Mouse (Mus musculus) spleen, embryonic (tissue): ENCODE measurements around the gene Tinf2.

Experiments used
- CTCF ChIA-PET: fragments of 350-600 bp; sonication (Branson Sonifier 250); formaldehyde crosslinking; loops from one replicate; lab custom pipeline; 2022; lab: Charles Lee

Gene Tinf2

GRCm38 (mm10) chr14:55707397-55707796 lies 25.8 kb upstream of the Tinf2 start:
- CTCF ChIA-PET, result no interaction called here

DNA sequence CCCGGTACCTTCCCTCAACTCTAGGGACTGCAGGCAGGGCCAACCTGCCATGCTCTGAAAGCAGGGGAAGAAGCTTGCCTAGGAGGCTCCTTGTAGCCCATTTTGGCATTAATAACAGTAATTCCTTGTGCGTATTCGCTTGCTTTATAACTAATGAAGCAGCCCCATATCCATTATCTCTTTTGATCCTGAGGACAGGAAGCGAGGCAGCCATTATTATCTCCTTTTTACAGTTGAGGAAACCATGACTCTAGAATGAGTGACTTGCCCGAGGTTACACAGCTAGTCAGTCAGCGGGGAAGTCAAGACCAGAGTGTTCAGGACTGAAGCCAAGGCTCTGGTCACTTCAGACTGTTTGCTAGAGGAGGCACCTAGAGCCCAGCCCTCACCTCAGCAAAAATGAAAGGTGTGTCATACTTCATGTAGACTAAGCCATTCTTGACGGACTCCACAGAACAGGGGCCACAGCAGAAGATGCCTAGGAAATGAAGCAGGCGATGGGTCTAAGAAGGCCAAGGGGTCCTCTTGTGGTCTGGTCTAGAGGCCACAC lies 24.5 kb upstream of the Tinf2 start:
- CTCF ChIA-PET, result no interaction called here

- CTCF ChIA-PET, result no interaction called here
Observed at GRCm38 (mm10) chr14:55702761-55703160, 21.1 kb upstream of the Tinf2 start.

DNA sequence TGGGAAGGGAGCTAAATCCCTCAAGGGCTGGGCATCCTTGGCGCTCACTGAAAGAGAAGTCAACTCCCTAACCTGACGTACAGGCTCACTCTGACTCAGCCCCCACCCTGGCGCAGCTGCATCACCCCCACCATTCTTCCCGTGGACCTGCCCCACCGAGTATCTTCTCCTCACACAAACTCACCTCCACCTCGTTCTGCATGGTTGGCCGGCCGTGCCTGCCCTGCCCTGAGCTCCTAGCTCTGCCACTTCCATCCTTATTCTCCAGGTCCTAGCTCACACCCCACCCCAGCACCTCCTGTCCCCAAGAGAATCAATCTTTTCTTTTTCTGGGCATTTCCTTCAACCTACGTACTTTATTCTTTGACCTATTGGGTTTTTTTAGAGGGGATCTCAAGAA lies 19.5 kb upstream of the Tinf2 start:
- CTCF ChIA-PET, result no interaction called here

GRCm38 (mm10) chr14:55697226-55697625 lies 15.6 kb upstream of the Tinf2 start:
- CTCF ChIA-PET, result no interaction called here

- CTCF ChIA-PET, result no interaction called here
Observed at GRCm38 (mm10) chr14:55689433-55689832, 7.8 kb upstream of the Tinf2 start.

GRCm38 (mm10) chr14:55682118-55682493 lies 486 bp upstream of the Tinf2 start:
- CTCF ChIA-PET, result no interaction called here

- CTCF ChIA-PET, result no interaction called here
Observed at GRCm38 (mm10) chr14:55677615-55678014, 4.0 kb downstream of the Tinf2 start.

DNA sequence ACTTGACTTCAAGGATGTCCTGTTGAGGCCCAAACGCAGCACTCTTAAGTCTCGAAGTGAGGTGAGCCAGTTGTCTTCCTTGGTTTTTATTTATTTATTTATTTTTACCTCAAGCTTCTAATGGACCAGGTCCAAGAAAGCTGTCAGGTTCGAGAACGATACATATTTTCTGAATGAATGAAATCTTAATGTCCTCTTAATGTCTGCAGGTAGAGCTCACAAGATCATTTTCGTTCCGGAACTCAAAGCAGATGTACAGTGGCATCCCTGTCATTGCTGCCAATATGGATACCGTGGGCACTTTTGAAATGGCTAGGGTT lies 8.9 kb downstream of the Tinf2 start:
- CTCF ChIA-PET, result interaction anchor here (0.8 to 1.1 kb wide), 3 partner anchors 13 to 83 kb away, joined by 3 read pairs; partner anchors contain the start of gene Mdp1

DNA sequence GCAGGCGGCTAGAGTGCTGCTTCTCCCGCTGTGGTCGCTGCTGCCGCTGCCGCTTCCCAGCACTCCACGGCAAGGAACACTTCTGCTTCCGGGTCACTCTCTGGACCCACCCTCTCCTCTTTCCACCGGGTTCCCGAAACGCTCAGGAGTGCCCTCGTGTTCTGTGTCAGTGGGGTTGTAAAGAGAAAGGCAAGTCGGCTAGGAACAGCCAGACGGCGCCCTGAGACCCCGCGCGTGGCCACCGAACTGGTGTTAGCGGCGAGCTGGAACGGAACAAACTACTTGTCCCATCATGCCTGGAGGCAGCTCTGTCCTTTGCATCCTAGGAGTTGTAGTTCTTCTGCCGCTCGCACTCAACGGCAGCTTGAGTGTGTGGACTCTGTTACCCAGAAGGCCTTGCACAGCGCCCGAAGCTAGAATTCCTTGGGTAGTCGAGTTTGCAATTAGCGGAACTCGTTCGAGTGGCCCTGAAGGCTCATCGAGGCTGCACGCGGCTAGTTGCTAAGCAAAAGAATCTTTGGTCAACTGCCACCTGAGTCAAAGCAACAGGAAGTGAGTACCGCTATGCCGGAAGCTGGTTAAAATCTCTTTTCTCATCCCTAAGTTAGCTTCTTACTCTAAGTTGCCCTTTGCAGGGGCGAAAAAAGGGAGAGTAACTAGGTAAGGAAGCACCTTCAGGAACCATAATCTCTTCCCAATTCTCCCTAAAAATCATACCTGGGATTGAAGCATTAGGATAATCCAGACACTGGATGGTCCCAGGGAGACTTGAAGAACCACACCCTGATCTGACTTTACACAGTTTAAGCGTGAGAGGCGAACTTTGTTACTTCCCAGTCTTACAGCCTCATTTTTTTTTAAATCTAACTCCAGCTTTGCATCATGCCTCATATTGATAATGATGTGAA lies 9.5 kb downstream of the Tinf2 start, which contains the start of the genes Gmpr2 and Nedd8:
Gene Gmpr2 (plus strand): TSS at position 109 of the 908 bp plus-strand sequence.
Gene Nedd8 (minus strand): TSS at position 292 of the 908 bp plus-strand sequence.
- CTCF ChIA-PET, result interaction anchor here (0.8 to 1.0 kb wide), 2 partner anchors 12 to 82 kb away, joined by 3 read pairs; partner anchors contain the start of gene Mdp1

- CTCF ChIA-PET, result no interaction called here
Observed at GRCm38 (mm10) chr14:55671486-55671832, 10.2 kb downstream of the Tinf2 start.

- CTCF ChIA-PET, result interaction anchor here (0.9 to 1.0 kb wide), 3 partner anchors 12 to 54 kb away, joined by 3 read pairs; partner anchors contain the start of genes Gmpr2, Nedd8 and Tm9sf1
Observed at GRCm38 (mm10) chr14:55660636-55661035, 21.0 kb downstream of the Tinf2 start.

- CTCF ChIA-PET, result interaction anchor here (0.9 to 1.0 kb wide), 3 partner anchors 12 to 54 kb away, joined by 3 read pairs; partner anchors contain the start of genes Gmpr2, Nedd8 and Tm9sf1
Observed at GRCm38 (mm10) chr14:55659960-55660573, 21.6 kb downstream of the Tinf2 start, which contains the start of gene Mdp1. Mdp1 (minus strand) TSS chr14:55660508.

- CTCF ChIA-PET, result interaction anchor here (0.6 kb wide), 1 partner anchor 15 kb away, joined by 3 read pairs; no protein-coding TSS in a partner anchor
Observed at GRCm38 (mm10) chr14:55658011-55658410, 23.6 kb downstream of the Tinf2 start.

DNA sequence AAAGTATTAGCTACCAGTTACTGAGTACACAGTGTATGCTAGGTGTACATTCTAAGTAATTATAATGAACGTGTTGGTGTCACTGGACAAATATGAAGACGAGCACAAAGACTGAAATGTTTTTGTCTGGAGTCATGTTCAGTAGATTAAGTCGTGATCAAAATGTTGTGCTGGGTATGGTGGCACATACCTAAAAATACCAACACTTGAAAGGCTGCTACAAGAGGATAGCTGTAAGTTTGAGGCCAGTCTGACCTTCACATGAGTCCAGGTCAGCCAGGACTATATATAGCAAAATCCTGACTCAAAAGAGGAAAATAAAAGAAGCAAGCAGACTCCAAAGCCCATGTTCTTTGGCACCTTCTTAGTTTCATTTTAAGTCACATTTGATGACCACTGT lies 24.7 kb downstream of the Tinf2 start:
- CTCF ChIA-PET, result no interaction called here

- CTCF ChIA-PET, result no interaction called here
Observed at GRCm38 (mm10) chr14:55651528-55651927, 30.1 kb downstream of the Tinf2 start.

DNA sequence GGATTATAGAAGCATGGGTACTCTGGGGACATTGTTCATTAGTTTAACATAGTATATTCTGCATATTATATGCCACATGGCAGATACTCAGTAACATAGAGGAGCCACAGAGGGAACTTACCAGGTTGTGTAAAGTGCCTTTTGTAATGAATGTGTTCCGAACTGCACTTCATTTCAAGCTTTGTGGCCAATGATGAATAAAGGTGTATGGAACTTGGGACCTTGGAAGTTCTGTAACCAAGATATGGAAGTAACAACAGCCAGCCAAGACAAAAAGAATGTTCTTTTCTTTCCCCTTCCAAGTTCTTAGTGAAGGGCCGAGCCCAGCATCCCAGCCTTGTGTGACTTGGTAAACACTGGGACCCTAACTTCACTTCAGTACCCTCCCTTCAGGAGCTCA lies 31.7 kb downstream of the Tinf2 start, which contains the start of gene Tssk4:
Gene Tssk4 (plus strand): TSS at position 301 of the 400 bp plus-strand sequence.
- CTCF ChIA-PET, result no interaction called here

DNA sequence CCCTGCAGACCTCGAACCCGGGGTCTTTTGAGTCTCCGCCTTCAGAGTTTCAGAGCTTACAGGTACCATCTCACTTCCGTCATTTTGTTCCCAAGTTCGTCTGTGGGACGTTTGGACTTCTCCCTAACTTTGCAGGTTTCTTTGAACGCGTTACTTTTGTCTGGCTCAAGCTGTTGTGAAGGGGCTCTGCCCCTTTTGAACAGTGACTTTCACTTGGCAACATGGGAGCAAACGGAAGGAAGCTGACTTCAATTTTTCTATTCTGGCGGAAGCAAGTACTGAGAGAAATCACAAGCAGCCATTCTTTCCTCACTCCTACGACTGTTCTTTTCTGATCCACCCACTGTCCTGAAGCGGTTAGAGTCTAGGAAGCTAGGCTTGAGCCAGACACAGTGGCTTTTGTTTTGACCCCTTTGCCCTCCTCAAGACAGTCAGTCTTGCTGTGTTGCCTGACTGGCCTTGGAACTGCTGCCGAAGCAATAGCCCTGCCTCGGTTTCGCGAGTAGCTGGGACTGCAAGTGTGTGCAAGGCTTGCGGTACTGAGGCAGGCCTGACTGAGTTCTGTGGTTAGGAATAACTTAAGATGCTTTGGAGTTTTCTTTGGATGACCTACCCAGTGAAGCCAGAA lies 37.2 kb downstream of the Tinf2 start:
- CTCF ChIA-PET, result interaction anchor here (0.6 to 1.1 kb wide), 3 partner anchors 26 to 1406 kb away, joined by 4 to 6 read pairs (median 5); no protein-coding TSS in a partner anchor

- CTCF ChIA-PET, result interaction anchor here (0.7 to 0.9 kb wide), 2 partner anchors 15 to 17 kb away, joined by 3 read pairs; partner anchors contain the start of gene Mdp1
Observed at GRCm38 (mm10) chr14:55643060-55643907, 38.3 kb downstream of the Tinf2 start, which contains the start of gene Tm9sf1. Tm9sf1 (minus strand) TSS chr14:55643806.

- CTCF ChIA-PET, result interaction anchor here (0.9 kb wide), 1 partner anchor 16 kb away, joined by 3 read pairs; no protein-coding TSS in a partner anchor
Observed at GRCm38 (mm10) chr14:55642679-55643059, 39.0 kb downstream of the Tinf2 start.
